Mouse (Mus musculus) heart, adult 9 months (tissue): ENCODE measurements around the gene Elof1.
"Not testable (repeated sequence)": the region's sequence is repeated elsewhere in the genome, so short reads cannot be mapped to it uniquely, and the experiment has no call there.

Experiments used
- DNase-seq, 2 experiments: peaks; one replicate each; pipeline ENCODE4 v3.0.0; 2022; ENCODE audit warnings: low spot score in 2 of 2

Elof1 gene

DNA sequence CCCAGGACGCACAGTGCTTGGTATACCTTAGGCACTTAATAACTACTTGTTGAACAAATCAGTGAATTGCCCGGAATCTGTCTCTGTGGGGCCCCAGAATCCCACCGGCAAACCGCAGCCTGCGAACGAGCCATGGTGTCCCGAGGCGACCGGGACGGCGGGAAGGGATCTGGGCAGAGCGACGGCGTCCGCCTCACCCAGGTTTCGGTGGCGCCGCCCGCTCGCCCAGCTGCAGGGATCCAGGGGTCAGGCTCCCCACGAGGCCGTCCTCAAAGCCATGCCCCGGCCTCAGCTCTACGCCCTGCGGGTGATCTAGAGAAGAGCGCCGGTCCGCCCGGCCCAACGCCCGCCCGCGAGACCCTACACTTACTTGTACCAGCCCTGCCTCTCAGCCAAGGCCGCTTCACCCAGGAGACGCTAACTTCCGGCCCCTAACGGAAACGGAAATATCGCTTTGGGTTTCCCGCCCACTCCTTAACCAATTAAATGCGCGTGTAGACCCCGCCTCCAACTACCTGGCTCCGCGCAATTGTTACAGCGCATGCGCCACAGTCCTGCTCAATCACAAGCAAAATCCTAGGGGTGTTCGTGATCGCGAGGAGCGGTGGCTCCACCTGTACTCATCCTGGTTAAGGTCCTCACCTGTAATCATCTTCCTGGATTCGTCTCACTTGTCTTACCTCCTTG is at the start of gene Elof1:
Gene Elof1, minus strand, starts transcription at position 433 of the 687 bp plus-strand sequence.
- peak; percentile 94 to 96 for DNase-seq

DNA sequence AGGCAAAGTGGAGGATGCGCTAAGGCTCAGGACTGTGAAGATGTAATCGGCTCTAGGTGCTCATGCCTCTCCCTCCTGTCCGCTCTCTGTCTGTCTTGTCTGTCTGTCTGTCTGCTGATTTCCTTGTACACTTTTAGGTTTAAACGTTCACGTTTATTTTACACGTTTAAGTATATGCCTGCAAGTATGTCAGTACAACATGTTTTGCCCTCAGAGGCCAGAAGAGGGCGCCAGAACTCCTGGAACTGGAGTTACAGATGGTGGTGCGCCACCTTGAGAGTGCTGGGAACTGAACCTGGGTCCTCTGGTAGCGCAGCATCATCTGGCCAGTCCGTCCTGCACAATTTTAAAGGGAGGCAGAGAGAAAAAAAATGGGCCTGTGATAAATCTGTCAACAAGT is 49.7 kb upstream of the Elof1 start:
- DNase-seq = no peak

DNA sequence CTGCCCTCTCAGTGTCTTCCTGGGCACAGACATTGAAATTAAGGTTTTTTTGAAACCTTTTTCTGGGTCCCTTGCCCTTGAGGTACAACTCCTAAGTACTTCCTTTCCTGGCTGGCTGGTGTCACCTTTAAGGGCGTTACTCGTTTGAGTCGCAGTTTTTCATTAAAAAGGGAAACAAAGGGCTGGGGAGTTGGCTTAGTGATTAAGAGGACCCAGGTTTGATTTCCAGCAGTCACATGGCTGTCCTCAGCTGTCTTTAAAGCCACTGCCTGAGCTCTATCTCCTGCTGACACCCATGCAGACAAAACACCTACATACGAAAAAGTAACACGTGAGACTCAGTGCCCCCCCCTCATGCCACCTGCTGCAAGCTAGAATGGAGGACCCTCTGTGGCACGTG is 49.0 kb upstream of the Elof1 start:
- DNase-seq = no peak

DNA sequence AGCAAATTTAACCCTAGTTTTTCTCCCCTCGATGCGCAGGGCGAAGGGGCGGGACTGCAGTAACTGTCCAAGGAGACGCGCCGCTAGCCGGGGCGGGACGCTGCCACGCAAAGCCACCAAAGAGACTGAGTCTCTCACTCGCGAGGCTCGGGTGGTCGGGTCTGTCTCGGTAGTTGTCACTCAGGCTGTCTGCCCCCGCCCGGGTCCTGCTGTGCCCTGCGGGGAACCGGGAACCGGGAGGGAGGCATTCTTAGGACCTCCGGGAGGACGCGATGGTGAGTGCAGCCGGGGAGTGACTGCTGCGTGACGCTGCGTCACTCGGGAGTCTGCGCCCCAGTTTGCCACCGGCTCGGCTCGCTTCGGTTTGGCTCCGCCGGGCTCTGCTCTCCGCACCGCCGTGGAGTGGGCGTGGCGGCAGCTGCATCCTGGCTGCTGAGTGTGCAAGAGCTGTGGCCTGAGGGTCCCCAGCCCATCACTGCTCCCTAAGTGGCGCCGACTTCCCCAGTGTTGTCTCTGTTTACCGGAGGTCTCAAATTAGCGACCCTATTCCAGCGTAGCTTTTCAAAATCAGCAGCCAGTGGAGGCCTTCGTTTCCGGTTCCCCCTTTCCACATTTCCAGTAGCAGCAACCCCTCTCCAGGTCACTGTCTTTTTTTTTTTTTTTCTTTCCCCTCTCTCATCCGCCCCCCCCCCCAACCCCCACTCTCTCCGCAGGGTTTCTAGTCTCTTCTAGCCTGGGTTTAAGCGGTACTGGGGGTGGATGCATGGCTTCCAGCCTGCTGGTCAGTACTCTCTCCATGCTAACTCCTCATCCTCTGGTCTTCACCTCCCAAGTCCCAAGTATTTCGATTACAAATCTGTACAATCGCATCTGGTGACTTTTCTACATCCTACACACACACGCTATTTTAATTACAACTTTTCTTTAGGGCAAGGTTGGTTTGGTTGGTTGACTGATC is 48.0 kb upstream of the Elof1 start:
- peak in 1 of 2 experiments; percentile 12 for DNase-seq

DNA sequence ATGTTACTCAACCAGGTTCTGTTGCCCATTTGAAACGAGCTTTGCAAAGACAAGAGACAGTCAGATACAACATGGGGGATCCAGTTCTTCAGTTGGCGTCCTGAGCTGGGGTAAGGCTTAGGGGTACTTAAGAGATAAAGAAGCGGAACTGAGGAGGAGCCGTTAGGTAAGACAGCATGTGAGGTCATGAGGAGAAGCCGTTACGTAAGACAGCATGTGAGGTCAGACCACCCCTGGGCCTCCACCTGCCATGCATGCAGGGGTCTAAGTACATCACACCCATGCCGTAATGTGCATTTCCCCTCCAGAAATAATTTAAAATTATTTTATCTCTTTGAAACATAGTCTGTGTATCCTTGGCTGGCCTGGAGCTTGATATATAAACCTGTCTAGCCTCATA is 45.9 kb upstream of the Elof1 start:
- DNase-seq = no peak

DNA sequence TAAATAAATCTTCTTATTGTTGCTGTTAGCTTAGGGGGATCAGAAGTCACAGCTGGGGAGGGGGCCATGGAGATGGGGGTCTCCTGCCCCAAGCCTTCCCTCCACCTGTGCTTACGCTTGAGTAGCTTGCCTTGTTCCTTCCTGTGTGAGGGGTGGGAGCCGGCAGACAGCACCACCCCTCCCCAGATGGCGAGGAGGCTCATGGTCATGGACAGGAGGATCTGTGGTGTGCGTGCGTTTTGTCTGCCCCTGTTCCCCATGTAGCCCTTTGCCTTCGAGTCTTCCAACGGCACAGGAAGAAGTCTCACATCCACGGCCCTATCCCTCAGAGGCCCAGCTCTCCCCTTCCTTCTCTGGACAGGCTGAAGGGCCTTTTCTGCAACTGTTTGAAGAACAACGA is 45.3 kb upstream of the Elof1 start:
- DNase-seq = no peak

DNA sequence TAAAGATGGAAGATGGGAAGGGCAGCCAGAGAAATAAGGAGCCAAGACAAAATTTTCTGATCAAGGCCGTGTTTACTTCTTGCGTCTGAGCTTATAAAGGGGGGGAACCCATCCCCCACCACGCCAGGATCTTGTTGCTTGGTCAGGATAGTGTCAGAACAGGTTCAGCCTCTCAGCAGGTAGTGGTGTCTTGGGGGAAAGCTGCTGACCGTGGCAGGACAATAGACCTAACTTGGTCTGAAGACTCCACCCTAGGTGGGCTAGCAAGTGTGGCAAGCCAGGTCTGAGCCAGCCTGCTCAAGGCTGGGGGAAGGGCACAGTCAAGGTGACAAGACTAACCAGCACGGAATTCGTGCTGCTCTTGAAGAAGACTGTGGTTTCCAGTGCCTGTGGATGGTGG is 44.3 kb upstream of the Elof1 start:
- DNase-seq = no peak

DNA sequence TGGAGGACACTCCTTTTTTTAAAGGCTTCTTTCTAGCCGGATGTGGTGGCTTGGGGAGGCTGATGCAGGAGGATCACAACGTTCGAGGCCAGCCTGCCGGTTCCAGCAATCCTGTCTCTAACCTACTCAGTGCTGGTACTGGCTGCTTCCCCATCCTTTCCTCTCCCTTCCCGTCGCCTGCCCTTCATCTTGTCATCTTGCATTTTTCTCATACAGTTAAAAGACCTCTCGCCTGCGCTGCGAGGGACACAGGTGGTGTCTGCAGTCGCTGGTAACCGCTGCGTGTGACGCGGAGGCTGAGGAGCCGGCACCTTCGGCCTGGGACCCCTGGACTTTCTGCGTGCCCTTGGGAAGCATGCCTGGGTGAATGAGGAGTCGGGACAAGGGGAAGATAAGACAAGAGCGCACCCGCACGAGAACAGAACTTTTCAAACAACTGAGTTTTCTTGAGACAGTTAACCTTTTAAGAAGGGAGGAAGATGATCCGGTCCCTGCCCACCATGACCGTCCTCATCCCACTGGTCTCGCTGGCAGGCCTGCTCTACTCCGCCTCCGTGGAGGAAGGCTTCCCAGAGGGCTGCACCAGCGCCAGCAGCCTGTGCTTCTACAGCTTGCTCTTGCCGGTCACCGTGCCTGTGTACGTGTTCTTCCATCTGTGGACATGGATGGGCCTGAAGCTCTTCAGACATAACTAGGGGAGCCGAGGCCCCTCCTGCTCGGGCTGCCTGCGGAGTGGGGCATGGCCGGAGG is 40.7 kb upstream of the Elof1 start:
- no peak for DNase-seq

DNA sequence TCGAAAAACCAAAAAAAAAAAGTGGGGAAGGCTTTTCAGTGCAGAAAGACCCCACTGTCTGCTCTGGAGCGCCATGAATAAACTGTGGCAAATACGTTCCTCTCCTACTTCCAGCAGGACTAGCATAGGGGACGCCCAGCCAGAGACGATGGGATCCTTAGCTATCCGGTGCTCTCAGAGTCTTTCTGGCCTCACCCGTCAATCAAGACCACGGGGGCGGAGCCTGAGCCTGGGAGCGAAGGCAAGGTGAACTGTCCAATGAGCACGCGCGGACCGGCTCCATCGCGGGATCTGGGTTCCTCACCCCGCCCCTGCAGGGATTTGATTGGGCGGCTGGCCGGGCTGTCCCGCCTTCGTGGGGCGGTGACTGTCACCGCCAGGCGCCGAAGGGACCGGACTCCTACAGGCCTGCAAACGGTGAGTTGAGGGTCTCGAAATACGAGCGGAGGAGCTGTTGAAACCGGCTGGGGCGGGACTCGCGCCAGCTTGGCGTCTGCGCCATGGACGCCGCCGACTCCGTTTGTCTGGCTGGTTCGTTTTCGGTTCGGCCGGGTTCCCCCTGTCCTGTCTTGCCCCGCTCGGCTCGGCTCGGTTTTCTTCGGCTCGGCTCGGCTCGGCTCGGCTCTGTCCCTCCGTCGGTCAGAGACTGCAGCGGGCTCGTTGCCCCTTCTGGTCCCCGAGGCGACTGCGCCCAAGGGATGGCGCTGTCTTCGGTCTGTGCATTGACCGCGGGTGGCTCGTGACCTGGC is 39.7 kb upstream of the Elof1 start, which contains the start of gene Pigyl:
Gene Pigyl, plus strand, starts transcription at position 350 of the 749 bp plus-strand sequence.
- DNase-seq = peak; percentile 98

DNA sequence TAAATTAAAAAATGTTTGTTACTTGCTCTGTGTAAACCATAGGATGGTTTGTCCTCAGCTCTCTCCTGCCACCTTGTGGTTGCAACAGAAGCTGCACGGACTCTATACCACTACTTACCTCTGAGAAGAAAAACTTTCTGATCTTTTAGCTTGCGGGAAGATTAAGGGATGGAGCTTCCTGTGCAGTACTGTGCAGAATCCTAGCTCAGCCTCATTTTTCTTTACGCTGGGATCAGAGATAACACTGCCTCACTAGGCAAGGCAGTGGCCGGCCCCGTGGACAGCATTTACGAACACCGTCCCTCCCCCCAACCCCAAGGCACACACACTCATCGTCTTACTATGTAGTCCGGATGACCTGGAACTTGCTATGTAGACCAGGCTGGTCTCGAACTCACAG is 38.6 kb upstream of the Elof1 start:
- DNase-seq = peak; percentile 27 to 62

DNA sequence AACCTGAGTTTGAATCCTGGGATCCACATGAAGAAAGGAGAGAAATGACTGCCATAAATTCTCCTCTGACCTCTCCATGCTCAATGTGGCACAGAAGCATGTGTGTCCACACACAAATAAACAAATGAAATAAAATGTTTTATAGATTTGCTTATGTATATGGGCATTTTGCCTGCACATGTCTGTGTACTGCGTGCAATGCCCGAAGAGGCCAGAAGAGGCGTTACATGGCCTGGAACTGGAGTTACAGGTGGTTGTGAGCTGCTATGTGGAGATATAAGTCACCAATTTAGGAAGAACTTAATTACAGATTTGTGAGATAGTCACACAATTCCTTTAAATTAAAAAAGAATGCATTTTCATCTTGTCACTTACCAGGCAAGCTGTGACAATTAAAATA is 36.8 kb upstream of the Elof1 start:
- no peak for DNase-seq

DNA sequence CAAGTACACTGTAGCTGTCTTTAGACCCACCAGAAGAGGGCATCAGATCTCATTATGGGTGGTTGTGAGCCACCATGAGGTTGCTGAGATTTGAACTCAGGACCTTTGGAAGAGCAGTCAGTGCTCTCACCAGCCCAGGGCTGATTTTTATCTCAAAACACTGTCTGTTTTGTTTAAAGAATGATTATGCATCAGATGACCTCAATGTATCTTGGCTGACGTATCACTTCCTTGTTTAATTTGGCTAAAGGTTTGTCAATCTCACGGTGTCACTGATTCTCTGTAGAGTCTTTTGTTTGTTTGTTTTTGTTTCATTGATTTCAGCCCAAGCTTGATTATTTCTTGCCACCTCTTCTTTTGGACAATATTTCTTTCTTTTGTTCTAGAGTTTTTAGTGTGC is 34.0 kb upstream of the Elof1 start:
- no peak for DNase-seq

DNA sequence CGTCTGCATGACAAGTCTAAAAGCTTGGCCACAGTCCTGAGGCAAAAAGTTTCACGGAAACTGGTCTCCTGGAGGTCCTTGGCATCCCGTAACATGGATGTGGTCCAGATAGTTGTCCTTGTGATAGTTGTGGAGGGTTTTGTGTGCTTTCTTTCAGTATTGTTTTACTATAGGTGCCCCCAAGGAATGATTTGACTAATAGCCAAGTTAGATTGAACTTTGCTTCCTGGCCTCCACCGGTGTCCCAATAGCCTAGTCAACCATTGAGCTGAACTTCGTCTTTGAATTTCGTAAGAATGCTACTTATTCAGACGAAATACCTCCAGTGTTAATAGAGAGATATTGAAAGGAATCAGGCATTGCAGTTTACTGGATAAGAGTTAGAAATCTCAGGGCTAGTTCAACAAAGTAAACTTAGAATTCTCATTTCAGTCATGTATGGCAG is 33.3 kb upstream of the Elof1 start:
- not testable (repeated sequence) for DNase-seq

DNA sequence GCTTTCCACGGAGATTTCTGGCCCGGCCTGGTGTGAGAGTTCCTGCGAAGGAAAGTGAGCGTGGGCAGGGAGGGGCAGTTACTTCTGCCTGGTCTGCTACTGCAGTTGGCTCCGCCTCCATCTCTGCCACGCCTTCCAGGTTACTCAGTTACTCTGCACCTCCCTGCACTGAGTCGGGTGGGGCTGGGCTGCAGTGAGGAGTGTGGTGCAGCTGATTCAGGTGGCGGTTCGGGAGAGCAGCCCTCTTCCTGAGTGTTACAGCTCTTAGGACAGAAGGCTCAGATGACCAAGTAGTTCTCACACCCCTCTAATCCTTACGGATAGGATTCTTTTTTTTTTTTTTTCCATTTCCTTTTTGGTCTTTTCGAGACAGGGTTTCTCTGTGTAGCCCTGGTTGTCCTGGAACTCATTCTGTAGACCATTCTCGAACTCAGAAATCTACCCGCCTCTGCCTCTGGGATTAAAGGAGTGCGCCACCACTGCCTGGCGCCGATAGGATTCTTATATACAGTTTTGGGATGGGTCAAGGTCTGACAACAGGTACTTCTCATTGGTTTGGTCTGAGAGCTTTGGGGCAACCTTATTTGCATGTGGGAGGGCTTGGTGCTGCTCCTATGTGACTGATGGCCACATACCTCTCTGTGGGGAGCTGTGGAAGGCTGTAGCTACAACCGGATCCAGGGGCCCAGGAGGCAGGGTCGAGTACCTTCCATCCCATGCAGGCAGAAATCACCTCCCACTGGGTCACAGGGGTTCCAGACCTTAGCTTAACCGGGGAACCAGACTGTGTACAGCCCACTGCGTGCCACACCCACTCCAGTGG is 32.7 kb upstream of the Elof1 start:
- no peak for DNase-seq

DNA sequence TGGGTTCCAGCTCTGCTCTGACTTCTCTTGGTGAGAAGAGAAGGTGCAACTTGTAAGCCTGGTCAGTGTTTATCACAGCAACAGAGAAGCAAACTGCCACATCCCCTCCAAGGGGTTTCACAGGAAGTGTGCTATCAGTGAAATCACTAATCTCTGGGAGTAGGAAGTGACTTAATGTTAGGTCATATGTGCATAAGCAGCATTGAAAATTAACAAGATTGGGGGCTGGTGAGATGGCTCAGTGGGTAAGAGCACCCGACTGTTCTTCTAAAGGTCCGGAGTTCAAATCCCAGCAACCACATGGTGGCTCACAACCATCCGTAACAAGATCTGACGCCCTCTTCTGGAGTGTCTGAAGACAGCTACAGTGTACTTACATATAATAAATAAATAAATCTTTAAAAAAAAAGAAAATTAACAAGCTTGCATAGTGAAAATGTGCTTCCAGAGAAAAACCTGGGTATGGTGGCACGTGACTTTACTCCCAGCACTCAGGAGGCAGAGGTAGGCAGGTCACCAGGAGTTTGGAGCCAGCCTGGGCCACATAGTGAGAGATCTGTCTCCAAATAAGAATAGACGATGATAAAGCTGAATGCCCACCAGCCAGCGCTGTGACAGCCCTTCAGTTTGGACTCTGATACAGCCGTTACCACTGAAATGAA is 27.5 kb upstream of the Elof1 start:
- no peak for DNase-seq

DNA sequence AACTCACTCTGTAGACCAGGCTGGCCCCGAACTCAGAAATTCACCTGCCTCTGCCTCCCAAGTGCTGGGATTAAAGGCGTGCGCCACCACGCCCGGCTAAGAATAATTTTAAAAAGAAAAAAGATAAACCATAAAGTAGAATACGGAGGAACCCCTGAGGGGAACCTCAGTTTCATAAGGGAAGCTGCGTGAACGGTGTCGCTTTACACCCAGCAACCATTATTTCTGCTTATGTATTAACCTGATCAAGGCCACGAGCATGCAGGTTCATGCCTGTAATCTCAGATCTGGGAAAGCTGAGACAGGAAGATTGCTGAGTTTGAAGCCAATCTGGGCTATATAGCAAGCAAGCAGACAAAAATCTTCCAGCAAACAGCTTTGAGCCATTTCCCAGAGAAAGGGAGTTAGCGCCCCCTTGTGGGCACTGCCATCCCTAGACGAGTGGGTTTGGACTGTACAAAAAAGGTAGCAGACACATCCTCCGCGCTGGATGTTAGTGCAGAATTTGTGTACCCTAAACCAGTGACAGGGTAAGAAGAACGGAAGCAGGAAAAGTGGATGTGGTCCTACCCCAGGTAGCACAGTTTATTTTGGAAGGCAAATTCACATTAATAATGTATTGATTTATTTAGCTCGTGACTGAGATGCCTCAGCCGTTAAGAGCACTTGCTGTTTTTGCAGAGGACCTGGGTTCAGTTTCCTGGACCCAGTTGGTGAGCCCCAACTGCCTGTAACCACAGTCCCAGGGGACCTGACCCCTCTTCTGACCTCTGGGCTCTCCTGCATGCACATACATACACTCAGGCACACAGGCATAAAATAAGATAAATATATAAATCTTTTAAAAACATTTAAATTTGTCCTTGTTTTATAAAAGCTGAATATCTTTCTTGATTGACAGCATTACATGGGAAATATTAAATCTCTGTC is 26.4 kb upstream of the Elof1 start:
- DNase-seq = peak; percentile 37 to 72

DNA sequence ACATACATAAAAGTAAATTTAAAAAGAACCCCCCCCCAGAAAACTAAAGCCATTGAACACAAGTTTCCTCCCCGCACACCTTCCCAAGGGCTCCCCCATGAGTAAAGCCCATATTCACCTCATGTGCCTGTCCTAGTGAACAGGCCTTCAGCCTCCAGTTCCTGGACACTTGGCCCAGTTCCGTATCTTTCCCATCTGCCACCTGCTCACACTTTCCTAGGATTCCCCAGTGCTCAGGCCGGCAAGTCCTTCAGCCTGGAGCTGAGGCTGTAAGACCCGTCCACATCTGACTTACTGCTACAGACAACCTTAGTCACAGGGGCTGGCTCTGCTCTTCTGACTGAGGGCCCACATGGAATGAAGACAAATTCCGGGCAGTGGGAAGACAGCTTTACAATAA is 22.8 kb upstream of the Elof1 start:
- no peak for DNase-seq

DNA sequence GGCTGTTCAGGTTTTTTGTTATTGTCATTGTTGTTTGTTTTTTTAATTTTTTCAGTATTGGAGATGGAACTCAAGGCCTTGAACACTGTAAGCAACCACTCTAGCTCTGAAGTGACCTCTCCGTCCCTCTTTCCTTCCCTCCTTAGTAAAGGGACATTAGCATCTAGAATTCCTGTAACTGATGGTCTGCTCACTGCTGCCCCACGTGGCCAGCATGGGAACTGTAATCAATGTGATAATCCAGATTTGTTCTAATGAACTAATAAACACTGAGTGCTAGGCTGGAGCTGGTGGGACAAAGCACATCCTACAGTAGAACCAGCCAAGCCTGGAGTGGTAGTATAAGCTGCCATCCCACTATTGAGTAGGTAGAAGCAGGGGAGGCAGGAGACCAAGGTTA is 21.5 kb upstream of the Elof1 start:
- DNase-seq = no peak
